Mouse (Mus musculus): Measurements from ENCODE around the gene Ostm1.

Ostm1 gene

GRCm38 (mm10) chr10:42583157-42583872, at the start of gene Ostm1, which contains the start of gene Nr2e1:
Gene Ostm1 (plus strand): TSS chr10:42583822.
Gene Nr2e1 (minus strand): TSS chr10:42583632.
- DNase-seq, result no peak

GRCm38 (mm10) chr10:42533836-42534453, 49.7 kb upstream of the Ostm1 start:
- no peak for DNase-seq

- no peak for DNase-seq
These were observed 45.9 kb upstream of the Ostm1 start for GRCm38 (mm10) chr10:42537571-42538316.

- DNase-seq, result no peak
These were observed 37.7 kb upstream of the Ostm1 start for GRCm38 (mm10) chr10:42545707-42546503.

- DNase-seq, result no peak
These were observed 37.1 kb upstream of the Ostm1 start for GRCm38 (mm10) chr10:42546507-42546906.

DNA sequence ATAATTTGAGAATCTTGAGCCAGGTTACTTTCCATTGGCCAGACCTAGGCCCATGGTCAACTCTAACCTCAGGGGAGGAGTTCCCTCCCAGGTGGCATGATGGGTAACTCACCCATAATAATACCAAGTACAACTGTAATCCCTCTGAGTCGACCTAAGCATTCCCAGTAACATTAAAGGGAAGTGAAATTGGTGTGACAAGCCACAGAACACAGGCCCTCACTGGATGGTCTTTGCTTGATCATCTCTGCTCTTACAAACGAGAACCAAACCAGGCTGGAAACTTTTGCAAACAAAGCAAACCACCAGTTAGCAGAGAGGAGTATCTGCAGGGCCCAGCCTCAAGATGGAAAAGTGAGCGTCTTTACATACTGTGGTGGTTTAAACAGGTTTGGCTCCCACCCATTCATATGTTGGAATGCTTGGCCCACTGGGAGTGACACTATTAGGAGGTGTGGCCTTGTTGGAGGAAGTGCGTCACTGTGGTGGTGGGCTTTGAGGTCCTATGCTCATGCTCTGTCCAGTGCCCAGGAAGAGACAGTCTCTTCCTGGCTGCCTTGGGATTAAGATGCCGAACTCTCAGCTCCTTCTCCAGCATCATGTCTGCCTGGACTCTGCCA, 23.9 kb upstream of the Ostm1 start:
- no peak for DNase-seq

GRCm38 (mm10) chr10:42562272-42562671, 21.4 kb upstream of the Ostm1 start:
- DNase-seq, result peak; percentile 21

DNA sequence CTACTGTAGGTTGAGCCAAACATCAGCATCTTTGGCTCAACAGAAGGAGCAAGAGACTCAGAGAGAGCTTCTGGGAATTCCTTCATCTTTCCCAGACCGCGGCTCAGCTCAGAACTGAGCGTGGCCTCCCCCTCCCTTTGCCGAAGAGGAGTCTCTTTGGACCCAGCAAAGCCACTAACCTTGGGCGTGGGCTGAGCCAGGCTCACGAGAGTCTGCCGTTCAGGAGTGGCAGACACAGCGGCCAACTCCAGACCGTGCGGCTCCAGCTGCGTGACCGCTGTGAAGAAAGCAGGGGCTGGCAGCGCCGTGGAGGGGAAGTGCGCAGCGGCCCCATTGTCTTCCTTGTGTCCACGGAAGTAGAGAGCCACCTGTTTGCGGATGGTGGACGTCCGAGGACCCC, 11.1 kb upstream of the Ostm1 start:
- no peak for DNase-seq

DNA sequence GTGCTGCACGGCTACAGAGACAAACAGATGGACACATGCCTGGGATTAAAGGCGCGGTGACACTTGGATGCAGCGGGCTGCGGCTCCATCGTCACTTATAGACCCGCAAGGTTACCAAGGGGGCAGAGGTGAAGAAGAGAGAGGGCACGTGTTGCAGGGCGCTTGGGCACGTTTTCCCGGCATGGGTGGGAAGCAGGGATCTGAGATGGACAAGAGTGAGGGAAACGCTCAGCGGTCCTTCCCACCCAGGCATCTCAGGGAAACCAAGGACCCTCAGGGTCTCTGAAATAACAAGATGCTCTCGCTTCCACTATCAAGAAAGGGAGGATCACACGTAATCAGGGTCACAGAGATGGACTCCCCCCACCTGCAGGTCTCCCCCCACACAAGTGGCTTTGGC, 10.7 kb upstream of the Ostm1 start:
- no peak for DNase-seq

DNA sequence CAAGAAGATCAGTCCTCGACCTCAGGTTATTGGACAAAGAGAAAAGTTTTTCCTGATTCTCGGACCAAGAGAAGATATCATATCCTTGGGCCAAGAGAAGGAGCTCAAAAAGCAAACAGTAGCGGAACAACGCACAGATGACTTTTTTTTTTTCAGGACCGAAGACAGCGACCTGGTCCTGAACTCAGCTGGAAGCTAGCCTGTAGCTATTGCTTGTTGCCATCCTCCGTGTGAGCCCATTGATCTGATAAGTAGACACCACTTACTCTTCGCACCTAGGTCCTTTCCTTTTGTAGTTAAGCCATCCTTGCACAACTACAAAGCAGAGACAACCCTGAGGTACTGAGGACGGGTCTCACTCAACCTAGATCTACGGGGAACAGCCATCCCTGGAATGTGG, 9.0 kb upstream of the Ostm1 start:
- no peak for DNase-seq

GRCm38 (mm10) chr10:42577525-42578280, 5.9 kb upstream of the Ostm1 start:
- no peak for DNase-seq

DNA sequence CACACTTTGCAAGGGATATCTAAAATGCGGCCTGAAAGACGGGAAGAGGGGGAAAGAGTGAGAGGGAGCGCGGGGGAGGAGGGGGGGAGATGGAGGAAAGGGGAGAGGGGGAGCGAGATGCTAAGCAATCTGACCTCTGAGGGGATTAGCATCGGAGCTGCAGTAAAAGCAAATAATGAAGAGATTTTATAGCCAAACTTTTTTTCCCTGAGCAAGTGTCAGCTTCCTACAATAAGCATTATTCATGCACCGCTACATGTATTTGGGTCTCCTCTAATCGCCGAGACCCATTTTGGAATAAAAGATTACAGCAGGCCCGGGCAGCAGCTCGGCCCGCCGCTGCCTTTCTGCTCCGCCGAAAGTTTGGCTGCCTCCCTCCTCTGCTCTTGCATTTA, 5.3 kb upstream of the Ostm1 start:
- DNase-seq, result no peak

DNA sequence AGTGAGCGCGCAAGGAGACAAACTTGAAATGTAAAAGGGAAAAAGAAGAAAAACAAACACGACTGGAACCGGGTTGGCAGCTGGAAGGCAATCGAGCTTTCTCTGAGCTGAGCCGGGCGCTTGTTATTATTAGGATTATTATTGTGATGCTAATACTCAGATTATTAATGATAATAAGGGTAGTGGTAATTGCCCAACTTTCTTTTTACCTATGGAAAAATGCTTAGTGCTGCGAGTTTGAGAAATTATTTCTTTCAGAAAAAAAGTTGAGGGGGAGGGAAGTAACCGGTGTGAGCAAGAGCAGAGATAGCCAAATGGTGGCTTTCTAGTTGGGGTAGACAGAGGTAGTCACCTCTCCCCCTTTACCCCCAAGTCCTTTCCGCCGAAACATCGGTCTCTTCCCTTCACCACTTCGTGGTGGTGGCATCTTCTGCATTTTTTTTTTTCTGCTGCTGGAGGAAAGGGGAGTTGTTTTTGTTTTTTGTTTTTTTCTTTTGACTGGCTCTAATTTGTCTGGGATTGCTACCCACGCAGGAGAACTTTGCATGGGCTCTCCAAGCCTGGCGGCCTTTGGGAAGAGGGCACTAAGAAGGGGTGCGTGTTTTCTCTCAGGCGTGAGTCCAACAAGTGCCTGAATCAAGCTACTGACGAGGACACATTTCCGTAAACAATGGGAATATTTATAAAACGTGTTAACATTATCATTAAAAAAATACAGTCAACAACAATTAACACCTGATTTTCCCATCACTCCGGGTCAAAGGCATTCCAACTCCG, 4.7 kb upstream of the Ostm1 start:
- DNase-seq, result no peak

- DNase-seq, result no peak
These were observed 4.0 kb upstream of the Ostm1 start for GRCm38 (mm10) chr10:42579475-42580130.

GRCm38 (mm10) chr10:42580131-42580950, 3.3 kb upstream of the Ostm1 start:
- DNase-seq, result no peak

- DNase-seq, result no peak
These were observed 2.7 kb upstream of the Ostm1 start for GRCm38 (mm10) chr10:42580951-42581277.

- no peak for DNase-seq
These were observed 1.7 kb upstream of the Ostm1 start for GRCm38 (mm10) chr10:42581694-42582565.

- no peak for DNase-seq
These were observed 984 bp upstream of the Ostm1 start for GRCm38 (mm10) chr10:42582566-42583110.
